Mouse (Mus musculus) liver, adult 2 months (tissue): ENCODE results near the gene Qars. TPM values are rescaled to one million over a fixed set of nuclear protein-coding genes. Genes with fewer than 3 reads are reported as not detected.

Experiments
- DNase-seq: peaks from one replicate; pipeline ENCODE4 v3.0.0-alpha.2; 2011; ENCODE audit warnings: low read depth, low spot score; ENCODE audit errors: extremely low read depth
- H3K27ac ChIP-seq: fragments of 200-500 bp; replicated peaks from 2 replicates; pipeline ENCODE4 v1.5.1; 2012; ENCODE audit warnings: low read depth, mild to moderate bottlenecking, control low read depth, inconsistent platforms, low read length; ENCODE audit not compliant: insufficient read depth
- H3K27me3 ChIP-seq: fragments of 200-500 bp; 2 replicates; pipeline ENCODE4 v1.6.1; 2012; ENCODE audit warnings: mild to moderate bottlenecking, moderate library complexity, low read length, inconsistent platforms; ENCODE audit not compliant: control insufficient read depth, insufficient read depth
- H3K36me3 ChIP-seq: fragments of 200-500 bp; 2 replicates; pipeline ENCODE4 v1.6.1; 2012; ENCODE audit warnings: low read length, inconsistent platforms; ENCODE audit not compliant: control insufficient read depth, insufficient read depth
- H3K4me1 ChIP-seq: fragments of 200-500 bp; 2 replicates; pipeline ENCODE4 v1.6.1; 2011; ENCODE audit warnings: low read length; ENCODE audit not compliant: control insufficient read depth, insufficient read depth
- H3K4me3 ChIP-seq: fragments of 200-500 bp; 2 replicates; pipeline ENCODE4 v1.5.1; 2011; ENCODE audit warnings: low read depth, mild to moderate bottlenecking, control low read depth, low read length, moderate library complexity; ENCODE audit not compliant: insufficient read depth
- H3K79me2 ChIP-seq: fragments of 200-500 bp; 2 replicates; pipeline ENCODE4 v1.6.1; 2012; ENCODE audit warnings: inconsistent platforms, mild to moderate bottlenecking, low read length, moderate library complexity; ENCODE audit not compliant: control insufficient read depth, insufficient read depth
- H3K9ac ChIP-seq: fragments of 200-500 bp; 2 replicates; pipeline ENCODE4 v1.6.1; 2012; ENCODE audit warnings: low read depth, mild to moderate bottlenecking, control low read depth, inconsistent platforms, low read length
- CTCF ChIP-seq: fragments of 200-500 bp; IDR thresholded peaks from 2 replicates; pipeline ENCODE4 v1.5.1; 2011; ENCODE audit warnings: low read depth, low read length, control low read depth
- POLR2A ChIP-seq: fragments of 200-500 bp; IDR thresholded peaks from 2 replicates; pipeline ENCODE4 v1.6.1; 2011; ENCODE audit warnings: low read length, control low read depth; ENCODE audit not compliant: insufficient read depth; ENCODE audit errors: extremely low read depth
- WGBS: fragments of 180-500 bp; shearing (Covaris S2); methylation state at CpG from one replicate; pipeline ENCODE4 v1.1.7; 2018; 5-methylcytosine and 5-hydroxymethylcytosine counted together
- polyA plus RNA-seq: library from polyadenylated mRNA; depleted of rRNA; stranded (reverse); fragments of >200 nt; gene quantifications from 2 replicates; pipeline ENCODE4 v1.2.3, GENCODE M21; 2012
- total RNA-seq: library from RNA; depleted of rRNA; stranded (reverse); fragments of >200 nt; gene quantifications from 2 replicates; pipeline ENCODE4 v1.2.3, GENCODE M21; 2014

Gene Qars
- total and polyA plus RNA-seq, 2 experiments: 69.6 to 99.4 TPM

GRCm38 (mm10) chr9:108478638-108479156, 28.8 kb upstream of the Qars start:
- TF ChIP-seq CTCF (no peak), POLR2A (no peak)
- peak overlapping the region; percentile 68 for H3K4me3 ChIP-seq
- DNase-seq: no peak
- H3K4me1 ChIP-seq: no peaks in the 10 kb centered on the region
- H3K9ac ChIP-seq: peak overlapping the region; percentile 56
- no peaks in the 10 kb centered on the region for H3K36me3 ChIP-seq
- no peaks in the 10 kb centered on the region for H3K27me3 ChIP-seq
- H3K27ac ChIP-seq: no peak overlapping the region
- WGBS: 2% methylated on average over 20 of the region's 20 CpGs
- no peaks in the 10 kb centered on the region for H3K79me2 ChIP-seq

- Histone ChIP-seq H3K9ac (no peak overlapping the region), H3K4me3 (no peak overlapping the region), H3K27ac (no peak overlapping the region), H3K79me2 (no peaks in the 10 kb centered on the region), H3K27me3 (no peaks in the 10 kb centered on the region), H3K36me3 (no peaks in the 10 kb centered on the region), H3K4me1 (no peaks in the 10 kb centered on the region)
- WGBS: 36% methylated on average over 11 of the region's 11 CpGs
- DNase-seq: no peak
- TF ChIP-seq CTCF: no peak
- TF ChIP-seq POLR2A: no peak
Measured at GRCm38 (mm10) chr9:108479241-108479640, 28.3 kb upstream of the Qars start.

DNA sequence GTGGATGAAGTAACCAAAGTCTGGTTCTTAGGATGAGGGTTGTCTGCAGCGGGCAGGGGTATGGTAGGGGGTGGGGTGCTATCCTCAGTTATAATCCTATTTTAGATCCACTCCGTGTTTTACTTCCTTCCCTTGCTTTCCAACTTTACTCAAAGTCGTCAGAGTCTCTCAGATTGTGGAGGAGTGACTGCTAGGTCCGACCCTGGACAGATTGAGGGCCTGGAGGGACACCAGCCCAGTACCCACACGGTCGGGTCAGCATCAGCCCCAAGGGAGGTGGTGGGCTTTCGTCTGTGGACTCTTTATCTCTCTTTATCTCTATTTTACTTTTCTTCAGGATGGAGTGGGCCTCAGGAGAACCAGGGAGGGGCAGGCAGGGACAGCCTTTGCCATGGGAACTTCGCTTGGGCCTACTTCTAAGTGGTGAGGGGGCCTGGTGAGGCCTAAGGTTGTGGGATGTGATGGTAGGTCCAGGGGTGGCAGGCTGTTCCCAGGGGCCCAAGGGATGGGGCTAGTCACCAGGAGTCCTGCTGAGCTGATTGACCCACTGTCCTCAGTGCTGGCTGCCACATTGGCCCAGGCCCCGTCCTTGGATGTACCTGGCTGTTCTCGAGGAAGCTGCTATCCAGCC, 27.7 kb upstream of the Qars start, which contains the start of gene Lamb2:
TSS of gene Lamb2 (plus strand) at position 16 of the 631 bp plus-strand sequence.
- peak within 1 kb of the TSS; percentile 56 for H3K9ac ChIP-seq
- peak within 1 kb of the TSS; percentile 68 for H3K4me3 ChIP-seq
- H3K36me3 ChIP-seq: no peaks in the 10 kb centered on the region
- DNase-seq: peak; percentile 20
- H3K4me1 ChIP-seq: no peaks in the 10 kb centered on the region
- TF ChIP-seq POLR2A: no peak
- TF ChIP-seq CTCF: no peak
- 35% methylated on average over 10 of the region's 10 CpGs for WGBS
- H3K27me3 ChIP-seq: no peaks in the 10 kb centered on the region
- no peaks in the 10 kb centered on the region for H3K79me2 ChIP-seq
- H3K27ac ChIP-seq: no peak within 1 kb of the TSS

DNA sequence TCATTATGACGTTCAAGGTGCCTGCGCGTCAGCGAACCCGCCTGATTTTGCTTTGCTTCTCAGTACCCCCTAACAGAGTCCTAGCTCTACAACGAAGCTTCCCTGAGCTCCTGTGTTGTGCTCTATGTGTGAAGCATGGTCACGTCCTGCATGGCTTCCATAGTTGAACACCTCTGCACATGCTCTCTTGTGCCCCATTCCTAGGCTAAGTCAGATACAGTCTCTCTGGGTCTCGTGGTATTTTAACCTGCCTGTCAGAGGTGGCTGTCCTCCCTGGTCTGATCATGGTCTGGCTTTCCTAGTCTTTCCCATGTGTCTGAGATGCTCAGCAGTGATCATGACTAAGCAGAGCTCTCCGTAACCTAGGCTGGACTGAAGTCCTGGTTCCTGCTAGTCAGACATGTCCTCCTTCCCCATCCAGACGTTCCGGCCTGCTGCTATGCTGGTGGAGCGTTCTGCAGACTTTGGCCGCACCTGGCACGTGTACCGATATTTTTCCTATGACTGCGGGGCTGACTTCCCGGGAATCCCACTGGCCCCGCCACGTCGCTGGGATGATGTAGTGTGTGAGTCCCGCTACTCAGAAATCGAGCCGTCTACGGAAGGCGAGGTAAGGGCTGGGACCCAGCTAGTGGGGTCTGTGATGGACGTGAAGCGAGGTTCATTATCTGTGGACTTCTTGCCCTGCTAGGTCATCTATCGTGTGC, 26.5 kb upstream of the Qars start:
- TF ChIP-seq POLR2A: no peak
- no peak for TF ChIP-seq CTCF
- Histone ChIP-seq H3K79me2 (no peaks in the 10 kb centered on the region), H3K36me3 (no peaks in the 10 kb centered on the region), H3K27ac (no peak overlapping the region), H3K4me1 (no peaks in the 10 kb centered on the region), H3K27me3 (no peaks in the 10 kb centered on the region), H3K9ac (no peak overlapping the region), H3K4me3 (no peak overlapping the region)
- 94% methylated on average over 28 of the region's 28 CpGs for WGBS
- DNase-seq: no peak

- no peak overlapping the region for H3K4me3 ChIP-seq
- 94% methylated on average over 19 of the region's 19 CpGs for WGBS
Measured at GRCm38 (mm10) chr9:108481520-108482210, 25.8 kb upstream of the Qars start.

More at GRCm38 (mm10) chr9:108481520-108482210, 25.8 kb upstream of the Qars start:
- H3K36me3 ChIP-seq: no peaks in the 10 kb centered on the region
- H3K4me1 ChIP-seq: no peaks in the 10 kb centered on the region
- H3K27me3 ChIP-seq: no peaks in the 10 kb centered on the region
- DNase-seq: no peak
- no peak for TF ChIP-seq CTCF
- TF ChIP-seq POLR2A: no peak
- no peak overlapping the region for H3K27ac ChIP-seq
- H3K79me2 ChIP-seq: no peaks in the 10 kb centered on the region
- no peak overlapping the region for H3K9ac ChIP-seq
